Mouse (Mus musculus) megakaryocyte, embryonic 14.5 days (primary cell): ENCODE results near the gene AU018091. TPM values are rescaled to one million over a fixed set of nuclear protein-coding genes. Genes with fewer than 3 reads are reported as not detected.
"Not testable (repeated sequence)": the region's sequence is repeated elsewhere in the genome, so short reads cannot be mapped to it uniquely, and the experiment has no call there.

Experiments
- H3K27me3 ChIP-seq: replicated peaks from 2 replicates; pipeline ENCODE3; 2012; ENCODE audit warnings: inconsistent platforms
- H3K36me3 ChIP-seq: replicated peaks from 2 replicates; pipeline ENCODE3; 2012; ENCODE audit warnings: low read length, inconsistent platforms, mixed read lengths
- H3K4me1 ChIP-seq: 2 replicates; pipeline ENCODE4 v1.6.1; 2012; ENCODE audit warnings: inconsistent platforms
- H3K4me3 ChIP-seq: replicated peaks from 2 replicates; pipeline ENCODE3; 2012; ENCODE audit warnings: moderate library complexity, mild to moderate bottlenecking, inconsistent platforms
- H3K9me3 ChIP-seq: 2 replicates; pipeline ENCODE4 v1.6.1; 2012; ENCODE audit warnings: inconsistent platforms
- FLI1 ChIP-seq: IDR thresholded peaks from 2 replicates; pipeline ENCODE4 v1.6.1; 2012; ENCODE audit warnings: low read length, inconsistent platforms, mixed read lengths
- GATA1 ChIP-seq: IDR thresholded peaks from 3 replicates; pipeline ENCODE4 v1.6.1; 2012; ENCODE audit warnings: mixed read lengths, low read length, inconsistent platforms, borderline replicate concordance
- polyA plus RNA-seq: library from polyadenylated mRNA; stranded (reverse); fragments of >175 nt; gene quantifications from 2 replicates; pipeline ENCODE4 v1.2.3, GENCODE M21; 2012; ENCODE audit warnings: low replicate concordance; ENCODE audit not compliant: insufficient read depth

AU018091 gene
- polyA plus RNA-seq, 1 experiment, result not detected

DNA sequence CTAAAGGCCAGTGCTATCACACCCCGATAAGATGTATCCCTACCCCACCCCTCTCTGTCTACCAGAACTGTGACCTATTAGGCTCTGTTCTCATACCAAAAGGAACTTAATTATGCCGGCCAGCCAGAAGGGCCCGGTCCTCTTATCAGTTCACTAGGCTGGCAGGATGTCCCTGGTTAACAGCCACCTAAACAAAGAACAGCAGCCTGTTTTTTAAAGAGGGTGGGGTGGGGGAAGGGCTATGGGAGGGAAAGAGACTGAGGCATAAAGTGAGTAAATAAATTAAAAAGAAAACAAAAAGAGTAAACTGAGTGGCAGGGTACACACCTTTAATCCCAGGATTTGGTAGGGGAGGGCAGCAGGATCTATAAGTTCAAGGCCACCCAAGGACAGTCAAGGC, 34.9 kb upstream of the AU018091 start:
- peaks cover 10% of the 10 kb centered on the region; the same call in 1 of the 2 replicates for H3K4me1 ChIP-seq
- H3K9me3 ChIP-seq, result no peaks in the 10 kb centered on the region
- no peaks in the 10 kb centered on the region for H3K27me3 ChIP-seq
- TF ChIP-seq FLI1 (no peak), GATA1 (no peak)
- H3K36me3 ChIP-seq, result no peaks in the 10 kb centered on the region
- no peak overlapping the region for H3K4me3 ChIP-seq

- no peaks in the 10 kb centered on the region for H3K9me3 ChIP-seq
- H3K4me3 ChIP-seq, result no peak overlapping the region
- no peaks in the 10 kb centered on the region for H3K36me3 ChIP-seq
- H3K4me1 ChIP-seq, result peaks cover 10% of the 10 kb centered on the region; the same call in 1 of the 2 replicates
- H3K27me3 ChIP-seq, result no peaks in the 10 kb centered on the region
- no peak for TF ChIP-seq FLI1
- no peak for TF ChIP-seq GATA1
These were observed 32.2 kb upstream of the AU018091 start for GRCm38 (mm10) chr7:3201134-3201705.

GRCm38 (mm10) chr7:3198884-3199283, 29.9 kb upstream of the AU018091 start:
- no peaks in the 10 kb centered on the region for H3K9me3 ChIP-seq
- peaks cover 6% of the 10 kb centered on the region; the same call in 1 of the 2 replicates for H3K4me1 ChIP-seq
- TF ChIP-seq GATA1 (no peak), FLI1 (no peak)
- H3K36me3 ChIP-seq, result no peaks in the 10 kb centered on the region
- no peaks in the 10 kb centered on the region for H3K27me3 ChIP-seq
- H3K4me3 ChIP-seq, result no peak overlapping the region

DNA sequence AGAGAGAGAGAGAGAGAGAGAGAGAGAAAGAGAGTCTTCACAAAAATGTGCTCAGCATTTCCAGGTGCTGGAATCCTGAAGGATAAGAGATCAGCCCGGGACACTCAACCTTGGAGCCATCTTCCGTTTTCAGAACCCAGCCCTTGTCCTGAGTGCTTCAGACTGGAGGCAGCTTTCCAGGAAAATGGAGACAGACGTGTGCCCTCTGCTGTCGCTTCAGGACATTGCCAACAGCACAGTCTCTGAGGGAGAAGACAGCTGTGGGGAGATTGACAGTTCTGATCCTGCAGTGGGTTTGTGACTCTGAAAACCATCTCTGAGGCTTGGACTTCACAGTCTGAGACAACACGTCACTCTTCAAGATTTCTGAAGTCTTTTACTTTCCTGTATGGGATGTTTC, 26.8 kb upstream of the AU018091 start:
- H3K9me3 ChIP-seq, result no peaks in the 10 kb centered on the region
- TF ChIP-seq GATA1 (no peak), FLI1 (no peak)
- H3K27me3 ChIP-seq, result no peaks in the 10 kb centered on the region
- H3K4me1 ChIP-seq, result no peaks in the 10 kb centered on the region
- H3K4me3 ChIP-seq, result no peak overlapping the region
- H3K36me3 ChIP-seq, result no peaks in the 10 kb centered on the region

- Histone ChIP-seq H3K36me3 (no peaks in the 10 kb centered on the region), H3K4me1 (no peaks in the 10 kb centered on the region), H3K4me3 (no peak overlapping the region), H3K27me3 (no peaks in the 10 kb centered on the region), H3K9me3 (no peaks in the 10 kb centered on the region)
- no peak for TF ChIP-seq FLI1
- no peak for TF ChIP-seq GATA1
These were observed 25.5 kb upstream of the AU018091 start for GRCm38 (mm10) chr7:3194531-3194930.

DNA sequence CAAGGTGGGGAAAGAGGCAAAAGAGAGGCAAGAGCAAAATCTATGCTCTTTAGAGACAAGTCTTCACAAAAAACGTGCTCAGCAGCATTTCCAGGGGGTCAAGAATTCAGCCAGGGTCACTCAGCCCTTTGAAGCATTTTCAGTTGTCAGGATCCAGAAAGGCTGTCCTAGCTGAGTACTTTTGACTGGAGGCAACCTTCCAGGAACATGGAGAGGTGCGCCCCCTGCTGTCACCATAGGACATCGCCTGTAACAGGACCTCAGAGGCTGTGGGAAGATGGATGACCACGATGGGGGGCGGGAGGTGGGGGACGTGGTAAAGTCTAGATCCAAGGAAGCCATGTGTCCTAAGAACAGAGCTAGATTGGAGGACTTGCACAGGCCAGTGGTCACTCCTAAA, 24.9 kb upstream of the AU018091 start:
- Histone ChIP-seq H3K36me3 (no peaks in the 10 kb centered on the region), H3K4me3 (no peak overlapping the region), H3K27me3 (no peaks in the 10 kb centered on the region), H3K9me3 (no peaks in the 10 kb centered on the region), H3K4me1 (no peaks in the 10 kb centered on the region)
- no peak for TF ChIP-seq GATA1
- TF ChIP-seq FLI1, result no peak

GRCm38 (mm10) chr7:3193049-3193632, 24.1 kb upstream of the AU018091 start:
- no peaks in the 10 kb centered on the region for H3K9me3 ChIP-seq
- H3K27me3 ChIP-seq, result no peaks in the 10 kb centered on the region
- H3K4me1 ChIP-seq, result no peaks in the 10 kb centered on the region
- no peaks in the 10 kb centered on the region for H3K36me3 ChIP-seq
- no peak overlapping the region for H3K4me3 ChIP-seq
- TF ChIP-seq GATA1, result no peak
- TF ChIP-seq FLI1, result no peak

DNA sequence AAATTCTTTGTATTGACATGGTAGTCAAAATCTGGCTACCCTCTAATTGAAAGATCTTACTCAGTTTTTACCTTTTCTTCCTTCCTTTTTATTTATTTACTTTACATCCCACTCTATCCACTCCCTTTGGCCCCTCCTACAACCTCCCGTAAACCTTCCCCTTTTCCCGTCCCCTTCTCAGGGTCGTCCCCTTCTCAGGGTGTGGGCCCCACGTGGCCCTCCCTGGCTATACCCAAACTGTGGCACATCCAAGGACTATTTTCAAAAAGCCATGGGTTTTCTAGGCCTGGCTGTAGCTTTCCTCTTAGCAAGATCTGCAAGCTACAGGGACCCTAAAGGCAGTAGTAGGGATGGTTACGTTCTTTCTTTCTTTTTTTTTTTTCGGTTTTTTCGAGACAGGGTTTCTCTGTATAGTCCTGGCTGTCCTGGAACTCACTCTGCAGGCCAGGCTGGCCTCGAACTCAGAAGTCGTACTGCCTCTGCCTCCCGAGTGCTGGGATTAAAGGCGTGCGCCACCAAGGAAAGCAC, 23.0 kb upstream of the AU018091 start:
- H3K36me3 ChIP-seq, result no peaks in the 10 kb centered on the region
- no peaks in the 10 kb centered on the region for H3K4me1 ChIP-seq
- H3K27me3 ChIP-seq, result no peaks in the 10 kb centered on the region
- H3K9me3 ChIP-seq, result no peaks in the 10 kb centered on the region
- H3K4me3 ChIP-seq, result no peak overlapping the region
- no peak for TF ChIP-seq FLI1
- TF ChIP-seq GATA1, result no peak

- not testable (repeated sequence) for H3K4me1 ChIP-seq
These were observed 17.7 kb upstream of the AU018091 start for GRCm38 (mm10) chr7:3186726-3187125.

DNA sequence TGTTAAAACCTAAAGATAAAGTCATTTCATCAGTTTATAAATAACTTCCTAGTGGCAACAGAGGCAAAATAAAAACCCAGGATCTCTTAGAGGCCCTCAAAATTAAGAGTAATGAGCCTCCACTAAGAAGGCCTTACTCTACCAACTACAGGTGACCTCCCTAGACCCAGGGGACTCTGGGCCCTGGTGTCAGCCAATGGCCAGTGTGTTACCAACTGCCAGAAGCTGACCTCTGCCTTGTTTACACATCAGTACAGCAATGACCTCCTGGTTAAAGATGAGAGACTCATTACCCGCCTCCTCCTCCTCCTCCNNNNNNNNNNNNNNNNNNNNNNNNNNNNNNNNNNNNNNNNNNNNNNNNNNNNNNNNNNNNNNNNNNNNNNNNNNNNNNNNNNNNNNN, 17.1 kb upstream of the AU018091 start:
- 0 out of 2 replicates have a peak, but pooled peaks cover 3% of the 10 kb centered on the region for H3K9me3 ChIP-seq
- TF ChIP-seq GATA1 (no peak), FLI1 (no peak)
- no peaks in the 10 kb centered on the region for H3K36me3 ChIP-seq
- H3K4me1 ChIP-seq, result peaks cover 3% of the 10 kb centered on the region; the same call in 1 of the 2 replicates
- H3K27me3 ChIP-seq, result no peaks in the 10 kb centered on the region
- no peak overlapping the region for H3K4me3 ChIP-seq

More at GRCm38 (mm10) chr7:3186726-3187125, 17.7 kb upstream of the AU018091 start:
- not testable (repeated sequence) for H3K9me3 ChIP-seq, H3K27me3 ChIP-seq, H3K36me3 ChIP-seq, H3K4me3 ChIP-seq
